Mouse (Mus musculus): ENCODE measurements around the gene Ccdc149.

- TF ChIP-seq CTCF (conservative IDR thresholded peaks at IDR 0.05; ENCODE audit: insufficient read depth, insufficient read length, low read depth, low read length) (no peak), POLR2A (IDR thresholded peaks at IDR 0.05; ENCODE audit: low read depth, low read length) (no peak)
These were observed 59.8 kb downstream of the Ccdc149 start for GRCm38 (mm10) chr5:52411567-52411966.

Data from kidney, adult 2 months (tissue).